Mouse (Mus musculus) spleen, embryonic (tissue): ENCODE measurements around the gene Npw.
"Not testable (repeated sequence)": the region's sequence is repeated elsewhere in the genome, so short reads cannot be mapped to it uniquely, and the experiment has no call there.

Source experiments
- CTCF ChIA-PET: fragments of 350-600 bp; sonication (Branson Sonifier 250); formaldehyde crosslinking; loops from one replicate; lab custom pipeline; 2022; lab: Charles Lee

Gene Npw

GRCm38 (mm10) chr17:24672141-24672540, 13.9 kb upstream of the Npw start:
- CTCF ChIA-PET = no interaction called here

- CTCF ChIA-PET = no interaction called here
Measured at GRCm38 (mm10) chr17:24671346-24671745, 13.1 kb upstream of the Npw start.

GRCm38 (mm10) chr17:24670246-24670844, 12.1 kb upstream of the Npw start:
- CTCF ChIA-PET = no interaction called here

GRCm38 (mm10) chr17:24669545-24670245, 11.4 kb upstream of the Npw start, which contains the start of gene Zfp598:
Zfp598 (plus strand) TSS chr17:24669687.
- CTCF ChIA-PET = interaction anchor here (1.2 kb wide), 1 partner anchor 121 kb away, joined by 5 read pairs; no protein-coding TSS in a partner anchor

GRCm38 (mm10) chr17:24669214-24669544, 10.9 kb upstream of the Npw start:
- CTCF ChIA-PET = interaction anchor here (1.2 kb wide), 1 partner anchor 121 kb away, joined by 5 read pairs; no protein-coding TSS in a partner anchor

- CTCF ChIA-PET = no interaction called here
Measured at GRCm38 (mm10) chr17:24667416-24667815, 9.2 kb upstream of the Npw start.

GRCm38 (mm10) chr17:24667011-24667410, 8.8 kb upstream of the Npw start:
- CTCF ChIA-PET = not testable (repeated sequence)

- CTCF ChIA-PET = interaction anchor here (0.7 kb wide), 1 partner anchor 15 kb away, joined by 3 read pairs; no protein-coding TSS in a partner anchor
Measured at GRCm38 (mm10) chr17:24654969-24655368, 3.3 kb downstream of the Npw start.

GRCm38 (mm10) chr17:24653967-24654710, 4.1 kb downstream of the Npw start:
- CTCF ChIA-PET = interaction anchor here (0.6 to 0.9 kb wide), 2 partner anchors 159 to 161 kb away, joined by 3 to 7 read pairs; no protein-coding TSS in a partner anchor

- CTCF ChIA-PET = no interaction called here
Measured at GRCm38 (mm10) chr17:24651835-24652234, 6.4 kb downstream of the Npw start.

GRCm38 (mm10) chr17:24650766-24651165, 7.5 kb downstream of the Npw start:
- CTCF ChIA-PET = no interaction called here

GRCm38 (mm10) chr17:24650070-24650616, 8.1 kb downstream of the Npw start, which contains the start of gene Slc9a3r2:
Slc9a3r2 (minus strand) TSS chr17:24650327.
- CTCF ChIA-PET = no interaction called here

- CTCF ChIA-PET = no interaction called here
Measured at GRCm38 (mm10) chr17:24649581-24650069, 8.6 kb downstream of the Npw start.

- CTCF ChIA-PET = no interaction called here
Measured at GRCm38 (mm10) chr17:24648731-24649377, 9.4 kb downstream of the Npw start.

- CTCF ChIA-PET = no interaction called here
Measured at GRCm38 (mm10) chr17:24647493-24647892, 10.8 kb downstream of the Npw start.

GRCm38 (mm10) chr17:24646381-24646780, 11.9 kb downstream of the Npw start:
- CTCF ChIA-PET = no interaction called here

- CTCF ChIA-PET = no interaction called here
Measured at GRCm38 (mm10) chr17:24645916-24646315, 12.3 kb downstream of the Npw start.

- CTCF ChIA-PET = no interaction called here
Measured at GRCm38 (mm10) chr17:24644875-24645721, 13.2 kb downstream of the Npw start.

GRCm38 (mm10) chr17:24644030-24644715, 14.1 kb downstream of the Npw start:
- CTCF ChIA-PET = interaction anchor here (1.1 kb wide), 1 partner anchor 19 kb away, joined by 3 read pairs; no protein-coding TSS in a partner anchor
